Mouse (Mus musculus): ENCODE data around the gene Ccna1.
A peak's percentile ranks its signal among the peaks of the same experiment; 100 is the strongest.

Gene Ccna1

DNA sequence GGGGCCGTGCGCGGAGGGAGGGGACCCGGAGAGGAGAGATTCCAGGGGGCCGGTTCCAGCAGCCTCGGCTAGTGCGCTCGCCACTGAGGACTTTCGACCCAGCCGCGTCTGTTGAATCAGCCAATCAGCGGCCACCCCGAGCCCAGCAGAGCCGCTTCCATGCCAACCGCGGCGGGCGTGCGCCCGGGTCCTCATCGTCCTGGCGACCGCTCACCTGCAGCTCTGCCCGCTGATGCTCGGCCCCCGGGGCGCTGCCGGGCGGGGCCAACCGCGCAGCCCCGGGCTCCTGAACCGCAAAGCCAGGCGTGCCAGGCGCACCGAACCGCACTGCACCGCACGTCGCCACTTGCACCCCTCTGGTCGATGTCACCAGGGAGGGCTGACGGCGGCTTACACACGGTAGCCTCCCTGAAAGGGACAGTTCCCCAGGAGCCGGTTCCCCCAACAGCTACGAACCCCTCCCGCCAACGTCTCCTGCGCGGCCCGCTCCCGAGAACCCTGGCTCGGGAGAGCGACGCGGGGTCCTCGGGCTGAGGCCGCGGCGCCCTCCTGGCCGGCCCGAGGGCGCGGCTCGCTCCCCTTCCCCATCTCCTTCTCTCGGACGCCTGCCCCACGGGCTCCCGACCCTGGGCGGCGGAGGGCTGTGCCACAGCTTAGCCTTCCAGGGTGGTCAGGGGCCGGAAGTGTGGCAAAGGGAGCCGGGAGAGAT is at the start of gene Ccna1:
Gene Ccna1 (minus strand): TSS at position 464 of the 709 bp plus-strand sequence.
- DNase-seq (ENCODE audit: low read depth) = no peak

DNA sequence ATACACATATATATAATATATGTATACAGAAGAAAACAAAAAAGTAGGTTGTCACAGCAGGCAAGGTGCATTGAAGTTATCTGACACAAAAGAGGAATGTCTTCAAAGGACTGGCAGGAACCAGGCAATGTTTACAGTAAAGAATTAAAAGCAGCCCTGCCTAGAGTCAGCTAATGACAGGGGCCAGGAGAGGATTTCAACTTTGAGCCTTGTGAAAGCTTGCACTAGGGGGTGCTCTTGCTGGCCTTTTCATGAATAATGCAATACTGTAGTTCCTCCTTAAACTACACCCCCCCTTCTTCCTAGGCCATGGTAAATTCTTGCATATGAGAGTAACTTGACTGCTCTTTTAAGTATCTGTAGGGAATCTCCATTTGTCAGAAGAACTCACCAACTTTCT is 45.8 kb upstream of the Ccna1 start:
- no peak for DNase-seq (ENCODE audit: low read depth)

DNA sequence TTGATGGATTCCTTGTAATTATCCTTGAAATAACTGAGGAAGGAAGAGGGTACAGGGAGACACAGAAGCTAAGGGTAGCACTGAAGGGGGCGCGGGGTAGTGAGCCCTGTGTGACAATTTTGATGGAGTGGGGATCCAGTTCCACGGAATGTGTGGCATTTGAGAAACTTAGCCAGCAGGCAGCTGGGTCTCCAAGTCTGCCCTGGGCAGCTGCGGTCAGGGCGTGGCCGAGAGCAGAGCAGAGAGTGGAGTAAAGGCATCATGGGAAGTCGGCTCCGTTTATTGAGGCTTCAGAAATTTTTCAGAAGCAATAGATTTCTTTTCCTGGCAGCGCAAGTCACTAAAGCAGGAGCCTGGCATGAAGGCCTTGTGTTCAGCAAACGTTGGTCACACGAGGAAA is 43.7 kb upstream of the Ccna1 start:
- DNase-seq (ENCODE audit: low read depth) = no peak

DNA sequence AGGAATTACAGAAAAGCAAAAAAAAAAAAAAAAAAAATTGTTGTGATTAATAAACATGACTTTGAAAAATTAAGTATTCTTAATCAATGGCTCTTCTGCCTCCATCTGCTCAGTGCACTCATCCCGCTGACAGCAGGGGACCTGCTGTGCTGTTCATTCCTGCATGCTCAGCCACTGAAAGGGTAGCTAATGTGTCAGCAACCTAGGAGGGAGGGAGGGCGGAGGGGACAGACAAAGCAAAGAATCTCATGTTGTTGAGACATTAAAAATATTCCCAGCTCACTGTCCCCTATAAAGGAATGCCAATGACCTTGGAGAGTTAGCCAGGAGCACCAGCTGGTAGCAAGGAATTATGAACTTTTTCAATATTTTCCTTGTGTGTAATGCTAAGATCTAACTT is 42.7 kb upstream of the Ccna1 start:
- DNase-seq (ENCODE audit: low read depth) = no peak

DNA sequence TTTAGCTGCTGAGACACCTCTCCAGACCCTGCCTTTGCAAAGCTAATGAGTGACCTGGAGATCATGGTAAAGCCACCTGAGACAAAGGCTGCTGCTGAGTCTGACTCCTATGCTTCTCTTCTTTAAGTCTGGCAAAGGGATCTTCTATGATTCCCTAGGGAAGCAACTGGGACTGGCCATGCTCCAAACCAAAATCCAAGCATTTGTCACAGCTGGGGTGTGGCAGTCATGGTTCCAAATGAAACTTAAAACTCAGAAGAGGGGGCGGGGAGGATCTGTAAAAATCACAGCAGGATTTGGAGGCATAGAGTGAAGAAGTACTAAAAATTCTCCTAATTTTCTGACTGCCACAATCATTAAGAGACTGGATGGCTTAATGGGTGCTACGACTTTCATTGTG is 41.9 kb upstream of the Ccna1 start:
- no peak for DNase-seq (ENCODE audit: low read depth)

DNA sequence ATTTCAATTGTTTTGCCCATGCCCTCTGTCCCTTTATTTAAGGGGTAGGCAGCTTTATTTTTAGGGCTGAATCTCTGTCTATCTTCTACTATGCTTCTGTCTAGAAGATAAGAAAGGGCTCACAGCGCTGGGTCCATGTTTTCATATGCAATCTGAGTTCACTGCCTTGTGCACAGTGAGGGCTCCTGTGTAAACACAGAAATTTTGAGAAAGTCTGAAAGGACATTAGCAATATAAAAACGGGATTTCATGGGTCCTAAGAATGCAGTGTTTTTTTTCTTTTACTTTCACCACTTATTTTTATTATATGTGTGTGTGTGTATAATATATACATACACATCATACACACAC is 41.3 kb upstream of the Ccna1 start:
- DNase-seq (ENCODE audit: low read depth) = no peak

DNA sequence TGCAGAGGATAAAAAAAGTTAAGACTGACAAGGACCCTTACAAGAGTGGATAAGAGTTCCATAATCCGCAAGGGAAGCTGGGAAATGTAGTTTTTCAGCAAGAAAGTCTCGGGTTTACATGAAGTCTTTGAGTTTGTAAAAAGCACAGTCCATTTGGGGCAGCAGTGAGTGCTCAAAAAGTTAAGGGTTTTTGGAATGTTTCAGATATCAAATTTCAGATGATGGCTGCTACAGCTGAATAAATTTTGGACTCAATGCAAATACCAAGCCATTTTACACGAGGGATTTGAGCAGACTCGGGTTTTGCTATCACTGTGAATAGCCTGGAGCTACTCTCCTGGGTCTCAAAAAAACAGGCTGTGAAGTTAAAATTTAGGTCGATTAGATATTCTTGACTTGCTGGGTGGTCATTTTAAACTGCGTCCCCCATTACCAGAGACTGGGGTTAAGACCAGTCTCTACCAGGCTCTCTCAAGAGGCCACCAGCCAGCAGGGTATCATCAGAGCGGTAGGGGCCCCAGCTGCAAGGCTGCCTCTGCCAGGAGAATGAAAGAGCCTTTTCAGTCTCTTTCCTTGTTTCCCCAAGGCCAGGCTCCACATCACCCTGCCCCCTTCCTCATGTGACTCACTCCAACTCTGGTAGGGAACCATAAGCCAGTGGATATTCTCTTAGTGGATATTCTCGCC is 40.8 kb upstream of the Ccna1 start:
- no peak for DNase-seq (ENCODE audit: low read depth)

DNA sequence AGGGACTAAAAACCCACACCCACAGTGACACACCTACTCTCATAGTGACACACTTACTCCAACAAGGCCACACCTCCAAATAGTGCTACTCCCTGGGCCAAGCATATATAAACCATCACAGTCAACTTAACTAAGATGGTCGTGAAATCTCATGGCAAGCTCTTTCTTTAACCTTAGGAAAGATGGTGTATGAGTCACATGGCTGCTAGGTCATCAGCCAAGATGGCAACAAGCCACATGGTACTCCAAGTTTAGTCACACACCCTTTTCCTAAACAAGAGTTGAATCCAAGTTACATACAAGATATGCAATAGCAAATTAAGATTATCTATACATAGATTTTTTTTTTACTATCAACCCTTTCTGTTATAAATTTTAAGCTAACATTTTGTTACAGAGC is 37.9 kb upstream of the Ccna1 start:
- DNase-seq (ENCODE audit: low read depth) = no peak

DNA sequence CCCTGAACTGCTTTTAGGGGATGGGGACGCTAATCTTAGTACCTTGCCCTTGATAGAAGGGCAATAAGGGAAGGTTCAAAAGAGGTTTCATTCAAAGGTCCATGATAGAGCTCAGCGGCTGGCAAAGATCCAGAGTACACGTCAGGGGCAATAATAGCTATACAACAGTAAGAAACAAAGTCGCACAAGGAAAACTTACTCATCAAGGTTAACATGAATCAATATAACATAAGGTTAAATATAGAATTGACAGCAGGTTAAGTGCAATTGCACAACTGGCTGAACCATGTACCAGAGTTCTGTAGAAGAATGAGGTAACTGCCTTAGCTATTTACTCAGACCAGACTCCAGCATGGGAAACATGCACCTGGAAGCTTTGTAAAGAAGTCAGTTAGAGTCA is 34.0 kb upstream of the Ccna1 start:
- no peak for DNase-seq (ENCODE audit: low read depth)

DNA sequence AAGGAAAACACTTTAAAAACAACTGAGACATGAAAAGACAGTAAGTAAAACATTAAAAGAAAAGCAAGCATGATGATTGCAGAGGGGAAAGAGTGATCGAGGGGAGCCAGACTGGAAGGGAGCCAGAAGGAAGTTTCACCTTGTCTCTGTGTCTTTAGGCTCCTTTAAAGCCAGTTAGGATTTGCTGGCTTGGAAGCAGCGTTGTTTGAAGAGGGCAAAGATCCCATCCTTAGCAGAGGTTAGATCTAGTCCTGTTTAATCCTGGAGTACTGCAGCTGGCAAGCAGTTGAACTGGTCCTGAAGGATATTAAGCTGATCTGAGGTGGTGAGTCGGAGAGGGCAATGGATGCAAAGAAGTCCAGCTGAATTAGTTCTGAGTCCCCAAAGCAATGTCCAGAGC is 33.5 kb upstream of the Ccna1 start:
- DNase-seq (ENCODE audit: low read depth) = no peak

DNA sequence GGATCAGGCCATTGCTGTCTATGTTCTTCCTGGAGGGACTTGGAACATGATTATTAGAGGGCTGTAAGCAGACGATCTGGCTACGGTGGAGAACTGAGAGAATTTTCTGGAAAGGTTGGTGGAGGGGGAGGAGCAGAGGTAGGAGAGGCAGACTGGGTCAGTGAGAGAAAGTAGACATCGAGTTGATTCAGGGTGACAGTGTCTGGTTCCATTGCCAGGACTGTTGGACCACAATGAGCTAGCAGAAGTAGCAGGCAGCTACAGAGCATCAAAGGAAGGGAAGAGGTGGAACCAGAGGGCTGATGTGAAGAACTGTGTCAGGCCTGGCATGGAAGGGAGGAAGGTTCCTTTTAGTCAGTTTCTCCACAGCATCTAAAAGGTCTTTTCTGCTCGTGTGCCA is 33.1 kb upstream of the Ccna1 start:
- DNase-seq (ENCODE audit: low read depth) = no peak

DNA sequence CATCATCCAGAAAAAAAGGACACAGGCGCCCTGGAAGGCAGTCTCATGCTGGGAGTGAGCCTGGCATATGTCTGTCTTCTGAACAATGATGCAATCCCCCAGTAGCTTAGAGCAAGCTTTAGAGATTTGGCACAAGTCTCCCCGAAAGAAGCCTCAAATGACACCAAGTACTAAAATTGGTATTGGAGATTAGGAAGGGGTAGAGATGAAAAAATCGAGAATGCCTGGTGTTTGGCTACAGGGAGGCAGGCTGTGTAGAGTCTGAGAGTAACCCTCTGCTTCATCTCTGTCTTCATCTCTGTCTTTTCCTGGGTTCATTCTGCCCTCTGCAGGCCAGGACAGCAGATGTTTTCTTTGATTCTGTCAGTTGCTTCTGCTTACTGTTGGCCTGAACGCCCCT is 32.1 kb upstream of the Ccna1 start:
- no peak for DNase-seq (ENCODE audit: low read depth)

DNA sequence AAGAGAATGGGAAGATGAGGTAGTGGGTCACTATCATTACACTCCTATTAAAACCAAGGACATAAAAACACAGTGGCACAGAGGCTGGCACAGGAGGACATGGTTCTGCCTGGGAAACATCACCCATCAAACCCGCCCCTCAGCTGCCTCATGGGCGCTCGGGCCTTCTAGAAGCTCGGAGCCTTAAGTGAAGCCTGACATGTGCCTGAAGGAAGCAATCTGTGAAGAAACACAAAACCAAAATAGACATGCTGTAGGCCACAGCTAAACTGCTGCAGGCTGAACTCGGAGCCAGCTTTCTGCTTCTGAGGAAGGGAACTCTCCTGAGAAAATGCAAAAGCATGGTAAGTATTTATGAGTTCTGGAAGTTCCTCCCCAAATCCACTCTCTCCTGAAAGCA is 31.6 kb upstream of the Ccna1 start:
- DNase-seq (ENCODE audit: low read depth) = no peak

DNA sequence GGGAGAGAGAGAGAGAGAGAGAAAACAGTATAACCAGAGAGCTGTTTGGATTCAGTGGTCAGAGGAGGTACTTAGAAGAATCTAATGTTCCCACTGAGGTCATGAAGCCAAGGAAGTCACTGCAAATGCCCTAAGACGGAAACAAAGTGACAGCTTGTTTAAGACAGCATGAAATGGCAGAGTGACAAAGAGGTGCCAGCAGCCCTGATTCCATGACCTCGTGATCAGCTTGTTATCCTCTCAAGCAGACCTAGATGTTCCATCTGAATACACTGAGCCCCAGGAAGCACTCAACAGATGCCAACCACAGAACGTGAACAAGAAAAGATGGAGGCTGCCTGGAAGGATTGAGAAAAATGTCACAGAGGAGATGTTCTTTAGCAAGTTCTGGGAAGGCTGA is 30.4 kb upstream of the Ccna1 start:
- no peak for DNase-seq (ENCODE audit: low read depth)

DNA sequence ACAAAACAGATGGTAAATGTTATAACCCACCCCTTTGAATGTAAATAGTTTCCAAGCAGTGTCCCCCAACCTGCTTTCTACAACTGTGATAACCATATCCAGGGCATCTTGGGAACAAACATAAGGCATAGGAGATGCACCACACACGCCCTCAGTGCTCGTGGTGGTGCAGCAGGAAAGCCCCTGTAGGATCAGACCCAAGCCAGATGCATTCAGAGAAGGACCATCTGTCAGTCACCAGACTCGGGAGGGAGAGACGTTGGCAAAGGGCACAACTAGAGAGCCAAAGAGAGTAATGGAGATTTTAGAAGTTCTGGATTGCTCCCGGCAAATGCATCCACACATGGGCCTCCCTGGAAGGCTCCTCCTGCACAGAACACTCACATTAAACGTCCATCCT is 29.5 kb upstream of the Ccna1 start:
- no peak for DNase-seq (ENCODE audit: low read depth)

DNA sequence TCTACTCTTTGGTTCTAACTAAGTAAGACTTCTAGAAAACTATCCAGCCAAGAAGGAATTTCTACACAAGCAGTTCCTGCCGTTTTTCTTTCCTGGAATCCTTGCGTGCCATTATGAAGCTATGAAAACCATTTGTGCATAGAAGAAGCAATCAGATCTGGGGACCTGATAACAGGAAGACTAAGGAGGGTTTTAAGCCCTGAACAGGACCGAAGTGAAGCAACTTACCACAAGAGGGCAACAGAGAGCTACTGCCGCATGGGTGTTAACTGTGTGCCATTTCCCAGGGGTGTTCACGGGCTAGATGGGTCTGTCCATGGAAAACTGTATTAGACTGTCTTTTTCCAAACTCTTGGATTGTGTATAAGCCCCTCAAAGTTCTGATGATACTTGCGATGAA is 24.8 kb upstream of the Ccna1 start:
- peak; percentile 50 for DNase-seq (ENCODE audit: low read depth)

DNA sequence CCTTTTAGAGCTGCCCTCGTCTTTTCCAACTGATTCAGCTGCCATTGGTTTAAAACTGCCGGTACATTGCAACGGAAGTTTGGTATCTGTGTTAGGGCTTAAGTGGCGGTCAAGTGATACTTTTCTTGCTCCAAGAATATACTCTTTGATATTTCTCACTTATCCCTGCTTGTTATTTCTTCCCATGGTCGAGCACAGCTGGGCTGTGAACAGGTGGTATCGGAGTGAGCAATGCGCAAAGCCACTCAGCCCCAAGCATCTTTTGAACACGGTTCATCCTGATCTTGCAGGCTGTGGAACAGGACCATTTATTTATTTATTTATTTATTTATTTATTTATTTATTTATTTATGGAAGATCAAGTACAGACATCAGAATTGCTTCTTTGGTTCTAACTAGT is 24.3 kb upstream of the Ccna1 start:
- DNase-seq (ENCODE audit: low read depth) = no peak

DNA sequence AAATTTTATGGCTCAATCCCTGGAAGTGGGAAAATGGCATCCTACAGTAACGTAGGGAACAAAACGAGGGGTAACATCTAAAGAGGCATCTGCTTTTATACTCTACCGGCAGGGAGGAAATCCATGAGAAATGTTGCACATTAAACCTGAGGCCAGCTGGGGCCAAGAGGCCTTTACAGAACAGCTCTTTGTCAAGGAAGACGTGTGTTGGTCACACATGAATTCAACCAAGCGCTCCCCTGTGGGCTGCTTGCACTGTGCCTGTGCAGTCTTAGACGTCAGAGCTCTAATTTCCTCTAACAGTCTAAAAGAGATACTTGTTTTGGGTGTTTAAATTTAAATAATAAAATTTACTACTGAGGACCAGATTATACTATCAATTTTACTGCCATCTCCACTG is 22.9 kb upstream of the Ccna1 start:
- DNase-seq (ENCODE audit: low read depth) = no peak

DNA sequence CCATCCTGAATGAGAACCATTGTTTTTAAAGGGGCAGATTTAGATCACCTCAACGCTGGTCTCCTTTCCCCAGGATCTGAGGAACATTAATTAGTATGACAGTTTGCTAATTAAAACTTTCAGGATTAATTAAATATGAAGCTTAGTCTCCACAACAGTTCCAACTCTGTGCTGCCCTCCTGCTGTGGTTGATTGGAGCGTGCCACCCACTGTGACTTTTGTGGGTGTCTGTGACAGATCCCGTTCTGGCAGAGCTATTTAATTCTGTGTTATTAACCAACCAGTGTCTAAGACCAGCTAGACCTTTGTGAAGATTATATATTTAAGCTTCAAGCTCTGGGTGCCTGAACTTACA is 20.0 kb upstream of the Ccna1 start:
- no peak for DNase-seq (ENCODE audit: low read depth)

DNA sequence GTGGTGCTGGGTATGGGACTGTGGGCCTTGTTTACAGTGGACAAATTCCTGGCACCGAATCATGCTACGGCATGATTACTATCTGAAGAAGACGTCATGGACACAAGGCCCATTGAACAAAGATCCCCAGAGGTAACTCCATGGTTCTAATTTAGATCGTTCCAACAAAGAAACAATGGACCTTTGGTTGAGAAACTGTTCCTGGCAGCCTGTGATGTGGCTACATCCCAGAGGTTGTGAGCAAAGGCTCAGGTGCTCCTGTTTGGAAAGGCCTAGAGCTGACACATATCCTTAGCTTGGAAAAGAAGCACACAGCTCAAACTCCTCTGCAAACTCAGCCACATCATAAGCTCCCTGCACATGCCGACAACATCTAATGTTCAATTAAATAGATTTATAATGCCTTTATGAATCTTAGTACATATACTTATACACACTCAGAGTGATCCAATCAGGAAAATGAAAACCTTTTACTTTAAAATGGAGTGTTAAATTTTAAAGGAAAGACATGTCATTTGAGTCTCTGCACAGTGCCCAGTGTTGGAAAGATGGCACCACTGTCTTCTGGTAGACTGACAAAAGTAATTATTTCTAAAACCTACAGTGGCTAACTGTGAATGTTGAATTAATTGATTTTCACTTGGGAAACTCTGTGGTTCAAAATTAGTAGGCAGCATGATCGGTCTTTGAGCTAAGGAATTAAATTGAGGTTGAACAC is 19.4 kb upstream of the Ccna1 start:
- DNase-seq (ENCODE audit: low read depth) = no peak

DNA sequence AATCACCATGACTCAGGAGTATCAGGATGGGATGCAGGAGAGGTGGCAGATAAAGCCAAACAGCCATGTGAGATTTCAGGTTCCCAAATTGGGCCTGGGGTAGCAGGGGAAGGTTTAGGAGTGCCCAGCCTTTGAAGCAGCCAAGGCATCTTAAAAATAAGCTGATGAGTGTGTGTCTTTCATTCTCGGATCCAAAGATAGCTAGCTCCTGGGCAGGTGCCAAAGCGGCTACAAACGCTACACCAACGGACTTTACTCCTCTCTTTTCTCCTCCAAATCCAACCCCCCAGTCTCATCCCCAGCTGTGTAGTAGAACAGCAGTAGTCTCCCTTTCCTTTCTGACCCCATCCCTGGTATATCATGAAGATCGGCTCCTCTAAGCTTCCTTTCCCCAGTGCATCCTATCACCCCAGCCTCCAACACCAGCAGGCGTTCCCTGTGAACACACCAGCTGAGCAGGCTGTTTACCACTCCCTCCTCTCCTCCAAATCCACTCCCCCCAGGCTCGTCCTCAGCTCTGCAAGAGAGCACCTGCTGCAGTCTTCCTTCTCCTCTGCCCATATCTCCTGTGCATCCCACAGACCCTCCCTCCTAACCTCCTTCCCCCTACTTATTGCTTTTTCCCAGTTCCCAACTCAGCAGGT is 12.6 kb upstream of the Ccna1 start:
- DNase-seq (ENCODE audit: low read depth) = no peak

DNA sequence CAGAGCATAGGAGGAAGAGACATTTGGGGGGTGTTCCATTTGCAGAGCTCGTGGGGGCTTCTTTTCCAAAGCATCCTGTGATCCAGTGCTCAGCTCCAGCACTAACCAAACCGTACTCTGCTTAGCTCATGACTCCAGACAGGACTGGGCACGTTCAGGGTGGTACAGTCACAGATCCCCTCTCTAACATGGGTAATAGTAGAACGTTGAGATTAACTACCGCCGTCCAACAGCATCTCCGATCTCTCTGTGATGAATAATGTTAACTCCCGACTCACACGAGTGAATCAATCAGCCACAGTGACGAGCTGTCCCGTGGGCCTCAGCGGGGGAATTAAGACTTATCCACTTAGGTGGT is 11.3 kb upstream of the Ccna1 start:
- no peak for DNase-seq (ENCODE audit: low read depth)
